Mouse (Mus musculus): ENCODE results near the gene Zfp704. TPM values are rescaled to one million over a fixed set of nuclear protein-coding genes. Genes with fewer than 3 reads are reported as not detected.

The Zfp704 gene
- polyA plus RNA-seq, 1 experiment from 2014 or later = 14.8 TPM

GRCm38 (mm10) chr3:9520051-9520727 lies 89.7 kb downstream of the Zfp704 start:
- H3K4me3 ChIP-seq (ENCODE audit: low read length) = no peak overlapping the region
- WGBS = 9% methylated on average over 17 of the region's 17 CpGs
- peak overlapping the region; percentile 19; the same call in 1 of the 2 replicates for H3K4me2 ChIP-seq (replicated peaks; ENCODE audit: low read depth, low read length)
- no peaks in the 10 kb centered on the region for H3K36me3 ChIP-seq (ENCODE audit: control insufficient read depth, insufficient read depth, low read length)
- H3K27me3 ChIP-seq (ENCODE audit: control insufficient read depth, insufficient read depth, low read length) = no peaks in the 10 kb centered on the region
- H3K4me1 ChIP-seq (ENCODE audit: control insufficient read depth, insufficient read depth, low read length) = peaks cover 30% of the 10 kb centered on the region
- H3K9ac ChIP-seq (ENCODE audit: low read depth, low read length) = no peak overlapping the region
- ATAC-seq (ENCODE audit: low FRiP score, low TSS enrichment) = peak; percentile 85
- peak overlapping the region; percentile 87 for H3K27ac ChIP-seq (ENCODE audit: low read depth, low read length)
- no peaks in the 10 kb centered on the region for H3K9me3 ChIP-seq (ENCODE audit: control insufficient read depth, low read length)

- H3K9ac ChIP-seq (ENCODE audit: low read depth, low read length) = no peak overlapping the region
- no peak overlapping the region for H3K4me2 ChIP-seq (replicated peaks; ENCODE audit: low read depth, low read length)
- no peaks in the 10 kb centered on the region for H3K36me3 ChIP-seq (ENCODE audit: control insufficient read depth, insufficient read depth, low read length)
- WGBS = 44% methylated on average over 4 of the region's 4 CpGs
- ATAC-seq (ENCODE audit: low FRiP score, low TSS enrichment) = no peak
- H3K4me3 ChIP-seq (ENCODE audit: low read length) = no peak overlapping the region
- peaks cover 30% of the 10 kb centered on the region for H3K4me1 ChIP-seq (ENCODE audit: control insufficient read depth, insufficient read depth, low read length)
- H3K27ac ChIP-seq (ENCODE audit: low read depth, low read length) = peak overlapping the region; percentile 87; the same call in 1 of the 2 replicates
- no peaks in the 10 kb centered on the region for H3K9me3 ChIP-seq (ENCODE audit: control insufficient read depth, low read length)
- H3K27me3 ChIP-seq (ENCODE audit: control insufficient read depth, insufficient read depth, low read length) = no peaks in the 10 kb centered on the region
These were observed 90.4 kb downstream of the Zfp704 start for GRCm38 (mm10) chr3:9519491-9519890.

GRCm38 (mm10) chr3:9518936-9519335 lies 90.9 kb downstream of the Zfp704 start:
- Histone ChIP-seq H3K27me3 (ENCODE audit: control insufficient read depth, insufficient read depth, low read length) (no peaks in the 10 kb centered on the region), H3K9me3 (ENCODE audit: control insufficient read depth, low read length) (no peaks in the 10 kb centered on the region), H3K4me3 (ENCODE audit: low read length) (no peak overlapping the region), H3K4me1 (ENCODE audit: control insufficient read depth, insufficient read depth, low read length) (peaks cover 31% of the 10 kb centered on the region), H3K9ac (ENCODE audit: low read depth, low read length) (no peak overlapping the region), H3K27ac (ENCODE audit: low read depth, low read length) (no peak overlapping the region), H3K4me2 (replicated peaks; ENCODE audit: low read depth, low read length) (no peak overlapping the region), H3K36me3 (ENCODE audit: control insufficient read depth, insufficient read depth, low read length) (no peaks in the 10 kb centered on the region)
- no peak for ATAC-seq (ENCODE audit: low FRiP score, low TSS enrichment)
- 94% methylated on average over 7 of the region's 7 CpGs for WGBS

- H3K9ac ChIP-seq (ENCODE audit: low read depth, low read length) = no peak overlapping the region
- H3K27ac ChIP-seq (ENCODE audit: low read depth, low read length) = no peak overlapping the region
- H3K4me3 ChIP-seq (ENCODE audit: low read length) = no peak overlapping the region
- no peaks in the 10 kb centered on the region for H3K27me3 ChIP-seq (ENCODE audit: control insufficient read depth, insufficient read depth, low read length)
- 65% methylated on average over 7 of the region's 8 CpGs for WGBS
- H3K9me3 ChIP-seq (ENCODE audit: control insufficient read depth, low read length) = no peaks in the 10 kb centered on the region
- H3K4me2 ChIP-seq (replicated peaks; ENCODE audit: low read depth, low read length) = no peak overlapping the region
- H3K36me3 ChIP-seq (ENCODE audit: control insufficient read depth, insufficient read depth, low read length) = no peaks in the 10 kb centered on the region
- H3K4me1 ChIP-seq (ENCODE audit: control insufficient read depth, insufficient read depth, low read length) = peaks cover 22% of the 10 kb centered on the region
- no peak for ATAC-seq (ENCODE audit: low FRiP score, low TSS enrichment)
These were observed 93.6 kb downstream of the Zfp704 start for GRCm38 (mm10) chr3:9516119-9516855.

GRCm38 (mm10) chr3:9515527-9515926 lies 94.4 kb downstream of the Zfp704 start:
- Histone ChIP-seq H3K36me3 (ENCODE audit: control insufficient read depth, insufficient read depth, low read length) (no peaks in the 10 kb centered on the region), H3K4me1 (ENCODE audit: control insufficient read depth, insufficient read depth, low read length) (peaks cover 15% of the 10 kb centered on the region), H3K4me3 (ENCODE audit: low read length) (no peak overlapping the region), H3K27ac (ENCODE audit: low read depth, low read length) (no peak overlapping the region), H3K9ac (ENCODE audit: low read depth, low read length) (no peak overlapping the region), H3K9me3 (ENCODE audit: control insufficient read depth, low read length) (no peaks in the 10 kb centered on the region), H3K4me2 (replicated peaks; ENCODE audit: low read depth, low read length) (no peak overlapping the region), H3K27me3 (ENCODE audit: control insufficient read depth, insufficient read depth, low read length) (no peaks in the 10 kb centered on the region)
- no peak for ATAC-seq (ENCODE audit: low FRiP score, low TSS enrichment)
- 81% methylated on average over 8 of the region's 8 CpGs for WGBS

- 77% methylated on average over 7 of the region's 7 CpGs for WGBS
- no peak for ATAC-seq (ENCODE audit: low FRiP score, low TSS enrichment)
- H3K27ac ChIP-seq (ENCODE audit: low read depth, low read length) = no peak overlapping the region
- no peak overlapping the region for H3K4me3 ChIP-seq (ENCODE audit: low read length)
- no peak overlapping the region for H3K4me2 ChIP-seq (replicated peaks; ENCODE audit: low read depth, low read length)
- H3K36me3 ChIP-seq (ENCODE audit: control insufficient read depth, insufficient read depth, low read length) = no peaks in the 10 kb centered on the region
- H3K27me3 ChIP-seq (ENCODE audit: control insufficient read depth, insufficient read depth, low read length) = no peaks in the 10 kb centered on the region
- H3K9ac ChIP-seq (ENCODE audit: low read depth, low read length) = no peak overlapping the region
- 0 out of 2 replicates have a peak, but pooled peaks cover 3% of the 10 kb centered on the region for H3K4me1 ChIP-seq (ENCODE audit: control insufficient read depth, insufficient read depth, low read length)
- H3K9me3 ChIP-seq (ENCODE audit: control insufficient read depth, low read length) = no peaks in the 10 kb centered on the region
These were observed 96.2 kb downstream of the Zfp704 start for GRCm38 (mm10) chr3:9513703-9514110.

GRCm38 (mm10) chr3:9512199-9512598 lies 97.7 kb downstream of the Zfp704 start:
- WGBS = 93% methylated on average over 10 of the region's 10 CpGs
- no peaks in the 10 kb centered on the region for H3K36me3 ChIP-seq (ENCODE audit: control insufficient read depth, insufficient read depth, low read length)
- no peak overlapping the region for H3K9ac ChIP-seq (ENCODE audit: low read depth, low read length)
- H3K4me1 ChIP-seq (ENCODE audit: control insufficient read depth, insufficient read depth, low read length) = 0 out of 2 replicates have a peak, but pooled peaks cover 3% of the 10 kb centered on the region
- no peak for ATAC-seq (ENCODE audit: low FRiP score, low TSS enrichment)
- H3K27ac ChIP-seq (ENCODE audit: low read depth, low read length) = no peak overlapping the region
- no peaks in the 10 kb centered on the region for H3K9me3 ChIP-seq (ENCODE audit: control insufficient read depth, low read length)
- H3K27me3 ChIP-seq (ENCODE audit: control insufficient read depth, insufficient read depth, low read length) = no peaks in the 10 kb centered on the region
- H3K4me2 ChIP-seq (replicated peaks; ENCODE audit: low read depth, low read length) = no peak overlapping the region
- H3K4me3 ChIP-seq (ENCODE audit: low read length) = no peak overlapping the region

GRCm38 (mm10) chr3:9505692-9506211 lies 104.1 kb downstream of the Zfp704 start:
- no peaks in the 10 kb centered on the region for H3K9me3 ChIP-seq (ENCODE audit: control insufficient read depth, low read length)
- H3K27ac ChIP-seq (ENCODE audit: low read depth, low read length) = no peak overlapping the region
- no peaks in the 10 kb centered on the region for H3K36me3 ChIP-seq (ENCODE audit: control insufficient read depth, insufficient read depth, low read length)
- no peak for ATAC-seq (ENCODE audit: low FRiP score, low TSS enrichment)
- H3K4me2 ChIP-seq (replicated peaks; ENCODE audit: low read depth, low read length) = no peak overlapping the region
- peaks cover 6% of the 10 kb centered on the region for H3K4me1 ChIP-seq (ENCODE audit: control insufficient read depth, insufficient read depth, low read length)
- 69% methylated on average over 6 of the region's 6 CpGs for WGBS
- H3K4me3 ChIP-seq (ENCODE audit: low read length) = no peak overlapping the region
- no peaks in the 10 kb centered on the region for H3K27me3 ChIP-seq (ENCODE audit: control insufficient read depth, insufficient read depth, low read length)
- no peak overlapping the region; the same call in 1 of the 2 replicates for H3K9ac ChIP-seq (ENCODE audit: low read depth, low read length)

- no peak overlapping the region for H3K4me2 ChIP-seq (replicated peaks; ENCODE audit: low read depth, low read length)
- peaks cover 16% of the 10 kb centered on the region for H3K4me1 ChIP-seq (ENCODE audit: control insufficient read depth, insufficient read depth, low read length)
- no peaks in the 10 kb centered on the region for H3K36me3 ChIP-seq (ENCODE audit: control insufficient read depth, insufficient read depth, low read length)
- 87% methylated on average over 4 of the region's 4 CpGs for WGBS
- no peaks in the 10 kb centered on the region for H3K9me3 ChIP-seq (ENCODE audit: control insufficient read depth, low read length)
- no peak overlapping the region for H3K9ac ChIP-seq (ENCODE audit: low read depth, low read length)
- no peak overlapping the region for H3K27ac ChIP-seq (ENCODE audit: low read depth, low read length)
- no peak overlapping the region for H3K4me3 ChIP-seq (ENCODE audit: low read length)
- ATAC-seq (ENCODE audit: low FRiP score, low TSS enrichment) = no peak
- H3K27me3 ChIP-seq (ENCODE audit: control insufficient read depth, insufficient read depth, low read length) = no peaks in the 10 kb centered on the region
These were observed 105.5 kb downstream of the Zfp704 start for GRCm38 (mm10) chr3:9504371-9504770.

Measured in kidney, embryonic 14.5 days (tissue).